In genomic region chr15:78119248-78119647, GRCm38 (mm10) we compare ENCODE assay signal across 10 mouse cellular contexts. TPM values are rescaled to one million over a fixed set of nuclear protein-coding genes. Genes with fewer than 3 reads are reported as not detected.
DNase-seq lines count a peak whose midpoint lies in the region; ATAC-seq and TF ChIP-seq lines count a peak whose summit lies in the region.
"Had no signal": no experiment of that assay in that cellular context is flagged by ENCODE, and none has a peak within 500 bp of the region (broad histone marks: within the 10 kb centered on the region; RNA-seq: fewer than 3 reads in every experiment).

No protein-coding gene starts in this region.

- 7% methylated on average over 39 of the region's 39 CpGs for WGBS in heart, embryonic 10.5 days
- WGBS in neural tube, embryonic 11.5 days = 6% methylated on average over 35 of the region's 39 CpGs
- 10% methylated on average over 31 of the region's 39 CpGs for WGBS in intestine, embryonic 16.5 days
- WGBS in stomach, embryonic 14.5 days = 6% methylated on average over 39 of the region's 39 CpGs
- 17% methylated on average over 39 of the region's 39 CpGs for WGBS in thymus, adult 2 months

- DNase-seq in heart, embryonic 10.5 days (ENCODE audit: low spot score) = no peak
- no peak for DNase-seq in heart, adult 8-10 months (ENCODE audit: low spot score)
- DNase-seq in neural tube, embryonic 11.5 days (ENCODE audit: low spot score) = no peak
- DNase-seq in neural tube, embryonic 10.5 days (ENCODE audit: extremely low spot score, low spot score) = no peak
- DNase-seq in thymus, adult 2 months = no peak

- H3K36me3 ChIP-seq in heart, embryonic 10.5 days = no peaks in the 10 kb centered on the region
- no peaks in the 10 kb centered on the region for H3K36me3 ChIP-seq in neural tube, embryonic 11.5 days (ENCODE audit: control insufficient read depth, insufficient read depth, low read length)
- H3K36me3 ChIP-seq in intestine, embryonic 16.5 days (ENCODE audit: control insufficient read depth, insufficient read depth, low read length) = no peaks in the 10 kb centered on the region
- H3K36me3 ChIP-seq in stomach, embryonic 14.5 days (ENCODE audit: control insufficient read depth, insufficient read depth, low read length) = no peaks in the 10 kb centered on the region
- no peaks in the 10 kb centered on the region for H3K36me3 ChIP-seq in thymus, adult 2 months (ENCODE audit: control insufficient read depth, insufficient read depth, low read length)

- H3K9me3 ChIP-seq in heart, embryonic 10.5 days = no peaks in the 10 kb centered on the region
- no peaks in the 10 kb centered on the region for H3K9me3 ChIP-seq in neural tube, embryonic 11.5 days (ENCODE audit: control insufficient read depth, low read length)
- H3K9me3 ChIP-seq in intestine, embryonic 16.5 days (ENCODE audit: control insufficient read depth, low read length) = no peaks in the 10 kb centered on the region
- no peaks in the 10 kb centered on the region for H3K9me3 ChIP-seq in stomach, embryonic 14.5 days (ENCODE audit: control insufficient read depth, low read depth, low read length)

- H3K4me2 ChIP-seq in neural tube, embryonic 11.5 days (ENCODE audit: low read depth) = peak overlapping the region; percentile 52
- H3K4me2 ChIP-seq in intestine, embryonic 16.5 days (ENCODE audit: low read depth, low read length) = peak overlapping the region; percentile 43
- H3K4me2 ChIP-seq in stomach, embryonic 14.5 days (replicated peaks; ENCODE audit: low read depth, low read length) = peak overlapping the region; percentile 45

- peaks cover 40% of the 10 kb centered on the region for H3K27me3 ChIP-seq in heart, embryonic 10.5 days (ENCODE audit: insufficient read depth, poor library complexity, severe bottlenecking)
- H3K27me3 ChIP-seq in neural tube, embryonic 11.5 days (ENCODE audit: control insufficient read depth, insufficient read depth, low read length) = peaks cover 7% of the 10 kb centered on the region; the same call in 1 of the 2 replicates
- H3K27me3 ChIP-seq in intestine, embryonic 16.5 days (replicated peaks; ENCODE audit: control insufficient read depth, insufficient read depth, low read length) = peaks cover 3% of the 10 kb centered on the region; the same call in 1 of the 2 replicates
- H3K27me3 ChIP-seq in stomach, embryonic 14.5 days (ENCODE audit: control insufficient read depth, insufficient read depth, low read length) = 0 out of 2 replicates have a peak, but pooled peaks cover 8% of the 10 kb centered on the region
- H3K27me3 ChIP-seq in thymus, adult 2 months (ENCODE audit: control insufficient read depth, insufficient read depth, low read length) = no peaks in the 10 kb centered on the region

- H3K9ac ChIP-seq in neural tube, embryonic 11.5 days (ENCODE audit: low read length) = peak overlapping the region; percentile 54
- H3K9ac ChIP-seq in intestine, embryonic 16.5 days (ENCODE audit: low read depth, low read length) = no peak overlapping the region
- no peak overlapping the region for H3K9ac ChIP-seq in stomach, embryonic 14.5 days (replicated peaks; ENCODE audit: low read depth, low read length)

- no peak for TF ChIP-seq POLR2A in thymus, adult 2 months (IDR thresholded peaks at IDR 0.05; ENCODE audit: control insufficient read depth, extremely low read depth, insufficient read depth, low read length, poor library complexity)

- 0 out of 2 replicates have a peak, but pooled peaks have one; percentile 9 for ATAC-seq in neural tube, embryonic 11.5 days (ENCODE audit: insufficient read depth, low FRiP score, low TSS enrichment)
- ATAC-seq in intestine, embryonic 16.5 days = no peak
- no peak for ATAC-seq in stomach, embryonic 14.5 days (ENCODE audit: insufficient number of reproducible peaks, insufficient read depth, low FRiP score, low read depth)
- ATAC-seq in megakaryocyte-erythroid progenitor cell, adult 5-6 weeks (replicated peaks; ENCODE audit: low FRiP score, low TSS enrichment, poor library complexity, severe bottlenecking) = no peak

- H3K4me3 ChIP-seq in heart, embryonic 10.5 days = peak overlapping the region; percentile 53
- H3K4me3 ChIP-seq in neural tube, embryonic 11.5 days (ENCODE audit: low read depth, low read length) = peak overlapping the region; percentile 41
- H3K4me3 ChIP-seq in intestine, embryonic 16.5 days (ENCODE audit: low read length) = peak overlapping the region; percentile 16
- peak overlapping the region; percentile 15; the same call in 1 of the 2 replicates for H3K4me3 ChIP-seq in stomach, embryonic 14.5 days (ENCODE audit: low read depth, low read length)
- H3K4me3 ChIP-seq in thymus, adult 2 months (ENCODE audit: control insufficient read depth, insufficient read depth, low read length) = no peak overlapping the region

- peaks cover 8% of the 10 kb centered on the region for H3K4me1 ChIP-seq in heart, embryonic 10.5 days
- H3K4me1 ChIP-seq in neural tube, embryonic 11.5 days (ENCODE audit: control insufficient read depth, insufficient read depth, low read length) = 0 out of 2 replicates have a peak, but pooled peaks cover 2% of the 10 kb centered on the region
- 0 out of 2 replicates have a peak, but pooled peaks cover 5% of the 10 kb centered on the region for H3K4me1 ChIP-seq in intestine, embryonic 16.5 days (ENCODE audit: control insufficient read depth, insufficient read depth, low read length)
- 0 out of 2 replicates have a peak, but pooled peaks cover 3% of the 10 kb centered on the region for H3K4me1 ChIP-seq in stomach, embryonic 14.5 days (ENCODE audit: control insufficient read depth, insufficient read depth, low read length)
- H3K4me1 ChIP-seq in thymus, adult 2 months (replicated peaks; ENCODE audit: control insufficient read depth, insufficient read depth, low read length) = no peaks in the 10 kb centered on the region

- H3K27ac ChIP-seq in heart, embryonic 10.5 days = no peak overlapping the region
- 0 out of 2 replicates have a peak overlapping the region, but pooled peaks have one; percentile 14 for H3K27ac ChIP-seq in neural tube, embryonic 11.5 days (ENCODE audit: low read depth, low read length)
- H3K27ac ChIP-seq in intestine, embryonic 16.5 days (ENCODE audit: low read length) = no peak overlapping the region
- H3K27ac ChIP-seq in stomach, embryonic 14.5 days (ENCODE audit: low read length) = no peak overlapping the region
- no peak overlapping the region for H3K27ac ChIP-seq in thymus, adult 2 months (ENCODE audit: control insufficient read depth, insufficient read depth, low read length)

- no peak for TF ChIP-seq CTCF in thymus, adult 2 months (IDR thresholded peaks at IDR 0.05; ENCODE audit: borderline replicate concordance, control insufficient read depth, extremely low read depth, insufficient read depth, low read length, poor library complexity)

RNA-seq across cellular contexts. Expression of gene Cacng2, which starts 0.6 kb away (rescaled TPM):
- polyA plus RNA-seq in heart, embryonic 10.5 days (2016; fragmentation: Nextera tagmentation; extraction: Ambion mirVana) = not detected in 2 replicates
- not detected for total RNA-seq in heart, adult 8-10 months (2022)
- 1.4 and 1.7 TPM in 2 replicates for polyA plus RNA-seq in neural tube, embryonic 11.5 days (2014; fragmentation: Nextera tagmentation; extraction: Ambion mirVana)
- 0.06 and 0.07 TPM in 2 replicates for polyA plus RNA-seq in intestine, embryonic 16.5 days (2015; fragmentation: Nextera tagmentation; extraction: Ambion mirVana)
- polyA plus RNA-seq in stomach, embryonic 14.5 days (2014; fragmentation: Nextera tagmentation; extraction: Ambion mirVana) = 0.06 and 0.15 TPM in 2 replicates
- polyA plus RNA-seq in thymus, adult 2 months (2012; rRNA removed) = not detected in 2 replicates
- total RNA-seq in megakaryocyte-erythroid progenitor cell, adult 5-6 weeks (2014; fragmentation: Nextera tagmentation) = not detected in 2 replicates
- total RNA-seq in megakaryocyte-erythroid progenitor cell, adult 5-6 weeks (2017) = not detected in 2 replicates
- total RNA-seq: gastrocnemius, postnatal 36 days; liver, adult 2 months had no signal
- polyA plus RNA-seq: liver, adult 2 months had no signal

RNA-seq across cellular contexts. Expression of gene Ift27, which starts 54.7 kb away (rescaled TPM):
- polyA plus RNA-seq in heart, embryonic 10.5 days (2016; fragmentation: Nextera tagmentation; extraction: Ambion mirVana) = 49.0 and 60.4 TPM in 2 replicates
- 10 to 100 TPM; 10.5 to 14.1 (median 10.9) TPM for total RNA-seq in heart, adult 8-10 months (2022)
- polyA plus RNA-seq in neural tube, embryonic 11.5 days (2014; fragmentation: Nextera tagmentation; extraction: Ambion mirVana) = 115 and 119 TPM in 2 replicates
- polyA plus RNA-seq in intestine, embryonic 16.5 days (2015; fragmentation: Nextera tagmentation; extraction: Ambion mirVana) = 51.7 and 57.4 TPM in 2 replicates
- 85.6 and 97.3 TPM in 2 replicates for polyA plus RNA-seq in stomach, embryonic 14.5 days (2014; fragmentation: Nextera tagmentation; extraction: Ambion mirVana)
- 63.3 and 97.2 TPM in 2 replicates for polyA plus RNA-seq in thymus, adult 2 months (2012; rRNA removed)
- 50.0 and 53.9 TPM in 2 replicates for total RNA-seq in megakaryocyte-erythroid progenitor cell, adult 5-6 weeks (2014; fragmentation: Nextera tagmentation)
- total RNA-seq in megakaryocyte-erythroid progenitor cell, adult 5-6 weeks (2017) = 4.7 and 14.0 TPM in 2 replicates
